ENCODE assay signal across 8 mouse cellular contexts in the genomic region with DNA sequence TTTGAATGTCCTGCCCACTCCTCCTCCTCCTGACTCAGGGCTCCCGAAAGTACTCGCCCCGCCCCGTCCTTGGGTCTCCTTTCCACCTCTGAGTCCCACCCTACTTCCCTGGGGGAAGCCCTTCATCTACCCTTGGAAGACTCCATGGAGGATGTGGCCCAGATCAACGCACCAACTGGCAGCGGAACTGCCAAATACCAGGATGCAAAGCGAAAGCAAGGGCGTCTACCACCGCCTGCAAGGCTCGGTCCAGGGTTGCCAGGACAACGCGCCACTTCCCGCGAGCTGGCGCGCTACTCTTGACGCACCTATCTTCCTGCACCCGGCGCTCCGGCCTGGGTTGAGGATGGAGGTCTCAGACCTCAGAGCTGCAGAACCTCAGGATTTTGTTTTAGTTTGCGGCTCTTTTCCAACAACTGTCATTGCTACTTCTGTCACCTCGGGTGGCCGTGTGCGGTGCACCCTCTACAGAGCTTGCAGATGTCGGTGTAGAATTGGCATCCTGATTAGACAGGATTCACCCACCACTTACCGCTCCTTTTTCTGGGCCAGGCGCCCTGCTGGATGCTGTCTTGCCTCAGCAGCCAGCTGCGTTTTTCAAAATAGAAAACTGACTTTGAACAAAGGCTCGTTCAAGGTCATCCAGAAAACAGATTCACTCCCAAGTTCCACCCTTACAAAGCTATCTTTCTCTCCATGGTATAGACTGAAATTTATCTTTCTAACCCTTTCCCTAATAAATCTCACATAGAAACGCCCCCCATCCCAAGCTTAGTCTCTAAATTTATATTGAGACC. TPM values are rescaled to one million over a fixed set of nuclear protein-coding genes. Genes with fewer than 3 reads are reported as not detected.
DNase-seq lines count a peak whose midpoint lies in the region; ATAC-seq and TF ChIP-seq lines count a peak whose summit lies in the region.

A gene (minus strand): TSS at position 747 of the 797 bp plus-strand sequence.

- no peaks in the 10 kb centered on the region for H3K27me3 ChIP-seq in kidney, adult 2 months (replicated peaks; ENCODE audit: control insufficient read depth, insufficient read depth, low read length)
- peaks cover 5% of the 10 kb centered on the region; the same call in 1 of the 2 replicates for H3K27me3 ChIP-seq in limb, embryonic 11.5 days (ENCODE audit: control insufficient read depth, insufficient read depth, low read length)
- H3K27me3 ChIP-seq in midbrain, embryonic 13.5 days, result peaks cover 15% of the 10 kb centered on the region; the same call in 1 of the 2 replicates
- no peaks in the 10 kb centered on the region for H3K27me3 ChIP-seq in spleen, adult 2 months (ENCODE audit: control insufficient read depth, insufficient read depth, low read length)

- peak within 1 kb of the TSS; percentile 41 for H3K4me3 ChIP-seq in kidney, adult 2 months (ENCODE audit: insufficient read depth, low read depth, low read length)
- H3K4me3 ChIP-seq in limb, embryonic 11.5 days (ENCODE audit: low read depth, low read length), result peak within 1 kb of the TSS; percentile 33
- H3K4me3 ChIP-seq in midbrain, embryonic 13.5 days (replicated peaks), result peak within 1 kb of the TSS; percentile 37
- H3K4me3 ChIP-seq in spleen, adult 2 months (ENCODE audit: extremely low read depth, insufficient read depth, insufficient read length), result peak within 1 kb of the TSS; percentile 45; the same call in 1 of the 2 replicates

- H3K9ac ChIP-seq in limb, embryonic 11.5 days (ENCODE audit: low read length), result peak within 1 kb of the TSS; percentile 49; the same call in 1 of the 2 replicates
- H3K9ac ChIP-seq in midbrain, embryonic 13.5 days (replicated peaks), result peak within 1 kb of the TSS; percentile 51; the same call in 1 of the 2 replicates

- no peak for TF ChIP-seq CTCF in kidney, adult 2 months (conservative IDR thresholded peaks at IDR 0.05; ENCODE audit: insufficient read depth, insufficient read length, low read depth, low read length)
- no peak for TF ChIP-seq CTCF in spleen, adult 2 months (IDR thresholded peaks at IDR 0.05; ENCODE audit: extremely low read depth, insufficient read depth, insufficient read length, insufficient replicate concordance)

- WGBS in kidney, adult 2 months, result 4% methylated on average over 30 of the region's 30 CpGs
- 5% methylated on average over 30 of the region's 30 CpGs for WGBS in limb, embryonic 11.5 days
- 5% methylated on average over 30 of the region's 30 CpGs for WGBS in midbrain, embryonic 13.5 days
- whole genome bisulfite sequencing in spleen, adult 2 months, result 5% methylated on average over 30 of the region's 30 CpGs

- no peaks in the 10 kb centered on the region for H3K4me1 ChIP-seq in kidney, adult 2 months (ENCODE audit: control insufficient read depth, insufficient read depth, low read length)
- H3K4me1 ChIP-seq in limb, embryonic 11.5 days (ENCODE audit: control insufficient read depth, insufficient read depth, low read length), result no peaks in the 10 kb centered on the region
- H3K4me1 ChIP-seq in midbrain, embryonic 13.5 days (replicated peaks), result peaks cover 17% of the 10 kb centered on the region
- H3K4me1 ChIP-seq in spleen, adult 2 months (ENCODE audit: control insufficient read depth, insufficient read depth, insufficient read length), result peaks cover 5% of the 10 kb centered on the region; the same call in 1 of the 2 replicates

- peak within 1 kb of the TSS; percentile 58 for H3K4me2 ChIP-seq in limb, embryonic 11.5 days (ENCODE audit: low read depth, severe bottlenecking)
- peak within 1 kb of the TSS; percentile 57 for H3K4me2 ChIP-seq in midbrain, embryonic 13.5 days (replicated peaks)

- ATAC-seq in limb, embryonic 11.5 days (ENCODE audit: insufficient number of reproducible peaks, low FRiP score, low TSS enrichment, low read depth), result no peak
- peak; percentile 90 for ATAC-seq in midbrain, embryonic 13.5 days

- no peaks in the 10 kb centered on the region for H3K36me3 ChIP-seq in kidney, adult 2 months (ENCODE audit: control insufficient read depth, insufficient read depth, low read length)
- no peaks in the 10 kb centered on the region for H3K36me3 ChIP-seq in limb, embryonic 11.5 days (ENCODE audit: control insufficient read depth, insufficient read depth, low read length)
- H3K36me3 ChIP-seq in midbrain, embryonic 13.5 days, result no peaks in the 10 kb centered on the region
- H3K36me3 ChIP-seq in spleen, adult 2 months (ENCODE audit: control insufficient read depth, insufficient read depth, low read length), result no peaks in the 10 kb centered on the region

- no peak for TF ChIP-seq POLR2A in kidney, adult 2 months (IDR thresholded peaks at IDR 0.05; ENCODE audit: low read depth, low read length)
- no peak for TF ChIP-seq POLR2A in spleen, adult 2 months (IDR thresholded peaks at IDR 0.05; ENCODE audit: low read depth, low read length)

- H3K27ac ChIP-seq in kidney, adult 2 months (ENCODE audit: insufficient read depth, low read depth, low read length), result no peak within 1 kb of the TSS
- H3K27ac ChIP-seq in limb, embryonic 11.5 days (replicated peaks; ENCODE audit: low read depth, low read length), result no peak within 1 kb of the TSS
- H3K27ac ChIP-seq in midbrain, embryonic 13.5 days, result 0 out of 2 replicates have a peak within 1 kb of the TSS, but pooled peaks have one; percentile 22
- H3K27ac ChIP-seq in spleen, adult 2 months (ENCODE audit: insufficient read depth, low read length), result no peak within 1 kb of the TSS

- DNase-seq in urinary bladder, postnatal 14 days (ENCODE audit: low spot score), result peak; percentile 44
- no peak for DNase-seq in urinary bladder, adult 2 months (ENCODE audit: low spot score)
- DNase-seq in embryo, embryonic 11.5 days (ENCODE audit: low read depth, low spot score), result peak; percentile 22
- DNase-seq in heart, adult 18-20 months, result peak; percentile 43 to 45
- peak; percentile 52 for DNase-seq in kidney, adult 2 months
- DNase-seq in limb, embryonic 11.5 days (ENCODE audit: low spot score), result peak; percentile 74
- peak; percentile 14 to 25 for DNase-seq in spleen, adult 2 months (ENCODE audit: low read depth in 1 of 2, low spot score in 2 of 2)

- H3K9me3 ChIP-seq in limb, embryonic 11.5 days (ENCODE audit: control insufficient read depth, low read length), result no peaks in the 10 kb centered on the region
- H3K9me3 ChIP-seq in midbrain, embryonic 13.5 days, result no peaks in the 10 kb centered on the region

RNA-seq across cellular contexts. Expression of the gene that starts here (rescaled TPM):
- polyA plus RNA-seq in urinary bladder, adult 2 months (2012; rRNA removed), result 0.14 TPM in 1 of 2 replicates, not detected in the other
- total RNA-seq in heart, adult 18-20 months (2021), result under 1 TPM in 1 of 2 experiments, not detected in 1; 0.33 TPM
- 0.19 and 0.45 TPM in 2 replicates for polyA plus RNA-seq in kidney, adult 2 months (2012; rRNA removed)
- polyA plus RNA-seq in limb, embryonic 11.5 days (2014; fragmentation: Nextera tagmentation; extraction: Ambion mirVana), result 0.44 and 0.77 TPM in 2 replicates
- polyA plus RNA-seq in midbrain, embryonic 13.5 days (2015; fragmentation: Nextera tagmentation; extraction: Ambion mirVana), result 1.4 TPM in 2 replicates
- polyA plus RNA-seq in spleen, adult 2 months (2012; rRNA removed), result not detected in 2 replicates

Comparison
In these comparisons a context has a peak if more than half of its experiments do, and no peak if none do; other contexts are left out.
1. Peak in DNase-seq in heart, adult 18-20 months; RNA of the gene not detected or under 1 TPM.
2. Peak in DNase-seq and H3K4me3 ChIP-seq in kidney, adult 2 months; RNA of the gene not detected or under 1 TPM.
3. Peak in DNase-seq, H3K4me3 ChIP-seq, H3K9ac ChIP-seq and H3K4me2 ChIP-seq in limb, embryonic 11.5 days; RNA of the gene not detected or under 1 TPM.
4. Peak in DNase-seq and H3K4me3 ChIP-seq in spleen, adult 2 months; RNA of the gene not detected or under 1 TPM.